Mouse (Mus musculus) embryo, embryonic 11.5 days (tissue): ENCODE measurements around the gene Dlg2.

Experiments used
- DNase-seq: peaks from one replicate; pipeline ENCODE4 v3.0.0-alpha.2; 2012; ENCODE audit warnings: low read depth, low spot score

Gene Dlg2

GRCm38 (mm10) chr7:90539481-90540402 is 63.3 kb downstream of the Dlg2 start:
- DNase-seq: no peak

GRCm38 (mm10) chr7:90540811-90541323 is 64.4 kb downstream of the Dlg2 start:
- DNase-seq: no peak

- no peak for DNase-seq
Observed at GRCm38 (mm10) chr7:90553399-90553798, 76.9 kb downstream of the Dlg2 start.

- DNase-seq: no peak
Observed at GRCm38 (mm10) chr7:90554421-90554820, 77.9 kb downstream of the Dlg2 start.

GRCm38 (mm10) chr7:90569130-90569529 is 92.7 kb downstream of the Dlg2 start:
- no peak for DNase-seq

GRCm38 (mm10) chr7:90587795-90588194 is 111.3 kb downstream of the Dlg2 start:
- DNase-seq: no peak

GRCm38 (mm10) chr7:90588318-90588717 is 111.8 kb downstream of the Dlg2 start:
- no peak for DNase-seq

GRCm38 (mm10) chr7:90609764-90610163 is 133.3 kb downstream of the Dlg2 start:
- DNase-seq: no peak

- DNase-seq: no peak
Observed at GRCm38 (mm10) chr7:90630546-90630945, 154.1 kb downstream of the Dlg2 start.

GRCm38 (mm10) chr7:90649512-90649911 is 173.0 kb downstream of the Dlg2 start:
- no peak for DNase-seq

GRCm38 (mm10) chr7:90651128-90651527 is 174.7 kb downstream of the Dlg2 start:
- DNase-seq: no peak

- no peak for DNase-seq
Observed at GRCm38 (mm10) chr7:90651611-90652010, 175.1 kb downstream of the Dlg2 start.

GRCm38 (mm10) chr7:90658593-90658992 is 182.1 kb downstream of the Dlg2 start:
- DNase-seq: no peak

GRCm38 (mm10) chr7:90694050-90694449 is 217.6 kb downstream of the Dlg2 start:
- DNase-seq: no peak

GRCm38 (mm10) chr7:90696181-90696950 is 219.9 kb downstream of the Dlg2 start:
- no peak for DNase-seq

- DNase-seq: no peak
Observed at GRCm38 (mm10) chr7:90703163-90703852, 226.8 kb downstream of the Dlg2 start.

GRCm38 (mm10) chr7:90703951-90704350 is 227.5 kb downstream of the Dlg2 start:
- DNase-seq: no peak

GRCm38 (mm10) chr7:90734086-90734485 is 257.6 kb downstream of the Dlg2 start:
- DNase-seq: no peak

- no peak for DNase-seq
Observed at GRCm38 (mm10) chr7:90736369-90736768, 259.9 kb downstream of the Dlg2 start.

- DNase-seq: no peak
Observed at GRCm38 (mm10) chr7:90748636-90749035, 272.2 kb downstream of the Dlg2 start.

- no peak for DNase-seq
Observed at GRCm38 (mm10) chr7:90787945-90788344, 311.5 kb downstream of the Dlg2 start.

- no peak for DNase-seq
Observed at GRCm38 (mm10) chr7:90791522-90791921, 315.1 kb downstream of the Dlg2 start.
